Mouse (Mus musculus) B cell, adult 62 days (primary cell): ENCODE measurements around the gene Noxo1. TPM values are rescaled to one million over a fixed set of nuclear protein-coding genes. Genes with fewer than 3 reads are reported as not detected.

Experiments used
- total RNA-seq: library from RNA; stranded (reverse); gene quantifications from 4 replicates; pipeline ENCODE4 v1.2.4, GENCODE M21; 2023

The Noxo1 gene
- total RNA-seq: 5.5 to 8.2 TPM (median 5.8 TPM) in 4 replicates

GRCm38 (mm10) chr17:24696011-24696697 is at the start of gene Noxo1, which contains the start of gene Gfer:
Gene Noxo1, plus strand, starts transcription at chr17:24696234.
Gene Gfer, minus strand, starts transcription at chr17:24696156.

GRCm38 (mm10) chr17:24650070-24650616 is 45.9 kb upstream of the Noxo1 start, which contains the start of gene Slc9a3r2:
Gene Slc9a3r2, minus strand, starts transcription at chr17:24650327.

GRCm38 (mm10) chr17:24658017-24658758 is 37.8 kb upstream of the Noxo1 start, which contains the start of gene Npw:
Gene Npw, minus strand, starts transcription at chr17:24658457.

DNA sequence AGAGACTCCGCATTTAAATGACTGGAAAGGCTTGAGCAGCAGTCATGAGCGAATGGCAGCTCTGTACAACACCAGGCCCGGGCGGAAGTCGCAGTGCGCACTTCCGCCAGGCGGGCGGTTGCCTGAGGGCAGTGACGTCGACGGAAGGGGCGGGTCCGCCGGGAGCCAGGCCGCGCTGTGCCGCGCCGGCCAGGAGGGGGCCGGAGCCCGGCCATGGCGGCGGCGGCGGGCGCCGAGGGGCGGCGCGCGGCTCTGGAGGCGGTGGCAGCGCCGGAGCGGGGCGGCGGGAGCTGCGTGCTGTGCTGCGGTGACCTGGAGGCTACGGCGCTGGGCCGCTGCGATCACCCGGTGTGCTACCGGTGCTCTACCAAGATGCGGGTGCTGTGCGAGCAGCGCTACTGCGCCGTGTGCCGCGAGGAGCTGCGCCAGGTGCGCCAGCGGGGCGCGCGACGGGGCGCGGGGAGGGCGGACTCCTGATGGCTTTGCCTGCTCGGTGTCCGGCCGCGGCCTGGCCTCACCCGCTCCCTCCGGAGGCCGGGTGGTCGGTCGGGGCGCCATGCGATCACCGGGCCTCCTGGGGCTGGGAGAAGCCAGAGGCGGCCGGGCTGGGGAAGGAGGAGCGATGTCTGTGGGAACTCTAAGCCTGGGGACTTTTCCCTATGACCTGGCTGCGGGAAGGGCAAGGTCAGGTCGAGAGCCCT is 26.3 kb upstream of the Noxo1 start, which contains the start of gene Zfp598:
Gene Zfp598, plus strand, starts transcription at position 143 of the 701 bp plus-strand sequence.

DNA sequence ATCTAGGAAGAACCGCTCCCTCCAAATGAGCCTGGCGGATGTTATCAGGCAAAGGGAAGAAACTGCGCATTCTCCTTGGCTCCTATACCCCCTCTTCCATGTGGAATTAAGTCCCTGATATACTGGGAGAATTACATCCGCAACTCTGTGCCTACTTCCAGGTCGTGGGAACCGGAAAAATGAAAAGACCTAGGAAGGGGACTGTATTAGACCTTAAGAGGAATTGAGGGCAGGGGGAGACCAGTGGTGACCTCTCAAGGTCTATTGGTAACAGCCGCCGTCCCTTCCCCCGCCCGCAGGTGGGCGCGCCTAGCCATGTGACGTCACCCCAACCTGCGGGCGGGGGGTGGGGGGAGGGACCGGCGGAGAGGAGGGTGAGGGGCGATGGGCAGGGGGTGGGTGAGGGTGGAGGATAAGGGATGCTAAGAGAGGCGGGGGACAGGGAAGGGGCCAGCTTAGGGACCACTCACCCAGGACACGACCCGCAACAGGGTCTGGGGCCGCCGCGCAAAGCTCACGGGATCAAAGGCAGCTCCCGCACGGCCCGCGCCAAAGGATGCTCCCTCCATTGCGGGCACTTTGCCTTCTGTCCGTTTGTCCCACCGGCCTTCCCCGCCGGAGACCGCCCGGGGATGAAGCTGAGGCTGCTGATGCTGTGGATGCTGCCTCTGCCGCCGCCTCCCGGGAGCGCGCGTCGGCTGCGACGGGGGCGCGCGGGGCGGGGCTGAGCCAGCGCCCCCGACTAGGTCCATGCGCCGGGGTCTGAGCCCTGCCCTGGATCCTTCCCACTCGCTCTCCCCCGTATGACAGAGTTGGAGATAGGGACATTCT is 6.6 kb upstream of the Noxo1 start, which contains the start of gene Syngr3:
Gene Syngr3, minus strand, starts transcription at position 705 of the 831 bp plus-strand sequence.

DNA sequence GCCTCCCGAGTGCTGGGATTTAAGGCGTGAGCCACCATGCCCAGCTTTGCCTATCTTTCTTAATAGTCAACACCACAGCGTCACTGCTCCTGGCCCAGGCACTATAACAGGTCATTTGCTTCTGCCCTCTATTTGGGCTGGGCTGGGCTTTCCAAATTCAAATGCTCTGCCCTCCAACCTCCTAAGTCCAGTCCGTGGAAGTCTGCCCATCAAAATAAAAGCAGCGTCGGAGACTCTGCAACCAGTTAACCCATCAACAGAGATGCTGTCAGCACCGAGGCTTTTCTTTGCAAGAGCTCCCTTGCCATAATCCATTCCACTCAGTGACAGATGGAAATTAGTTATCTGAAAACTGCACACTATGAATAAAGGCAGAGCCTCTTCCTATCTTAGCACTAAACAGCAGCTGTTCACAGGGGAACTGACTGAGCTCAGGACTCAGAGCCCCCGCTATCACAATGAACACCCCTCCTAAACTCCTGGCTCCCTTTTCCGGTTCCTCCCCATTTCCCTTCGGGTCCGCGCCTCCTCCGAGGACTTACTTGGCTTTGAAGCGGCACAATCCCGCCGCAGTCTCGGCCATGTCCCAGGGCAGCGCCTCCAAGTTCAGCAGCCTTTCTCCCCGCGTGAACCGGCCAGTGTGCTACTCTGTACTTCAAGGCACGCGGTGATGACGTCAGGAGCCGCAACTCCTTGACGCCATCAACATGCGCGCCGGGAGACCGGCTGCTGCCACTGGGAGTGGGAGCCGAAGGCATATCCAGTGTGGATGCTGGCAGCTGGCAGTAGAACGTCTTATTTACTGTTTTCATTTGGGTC is 11.2 kb downstream of the Noxo1 start, which contains the start of gene Tbl3:
Gene Tbl3, minus strand, starts transcription at position 679 of the 819 bp plus-strand sequence.

DNA sequence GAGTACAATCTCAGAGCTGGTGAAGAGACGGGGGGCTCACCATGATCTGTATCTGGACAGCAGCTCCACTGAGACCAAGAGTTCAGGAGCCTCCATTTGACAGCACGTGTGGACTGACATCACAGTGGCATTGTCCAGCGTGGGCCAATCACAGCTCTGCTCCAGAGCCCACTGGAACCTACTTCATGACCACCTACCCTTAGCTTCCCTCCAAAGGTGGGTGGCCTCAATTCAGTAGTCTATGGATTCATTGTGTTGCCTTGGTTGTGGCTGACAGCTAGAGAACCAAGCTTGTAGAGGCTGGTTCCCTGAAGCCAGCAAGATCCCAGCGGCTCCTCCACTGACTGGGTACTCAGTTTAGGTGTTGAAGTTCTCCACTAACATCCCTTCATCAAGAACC is 21.9 kb downstream of the Noxo1 start, which contains the start of the genes Rnf151 and Rps2:
Gene Rnf151, minus strand, starts transcription at position 121 of the 400 bp plus-strand sequence.
Gene Rps2, plus strand, starts transcription at position 174 of the 400 bp plus-strand sequence.

GRCm38 (mm10) chr17:24724184-24724583 is 28.1 kb downstream of the Noxo1 start, which contains the start of gene Ndufb10:
Gene Ndufb10, minus strand, starts transcription at chr17:24724478.

DNA sequence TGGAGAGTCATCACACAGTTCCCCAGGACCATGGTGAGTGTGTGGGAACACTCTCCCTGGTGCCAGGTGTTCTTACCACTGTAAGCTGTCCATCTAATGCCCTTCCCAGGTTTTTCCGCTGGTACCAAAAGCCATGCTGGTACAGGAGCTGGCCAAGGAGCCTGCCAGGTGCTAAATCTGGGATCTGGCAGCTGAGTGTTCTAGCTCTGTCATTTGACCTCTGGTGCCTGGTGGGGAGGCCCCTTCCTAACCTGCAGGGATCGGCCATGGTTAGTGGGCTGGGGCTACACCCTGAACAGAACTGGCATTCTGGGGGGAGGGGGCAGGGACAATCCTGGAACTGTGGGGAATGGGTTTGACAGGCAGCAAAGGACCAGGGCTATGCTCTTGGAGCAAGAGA is 31.6 kb downstream of the Noxo1 start, which contains the start of gene Rpl3l:
Gene Rpl3l, plus strand, starts transcription at position 203 of the 400 bp plus-strand sequence.

DNA sequence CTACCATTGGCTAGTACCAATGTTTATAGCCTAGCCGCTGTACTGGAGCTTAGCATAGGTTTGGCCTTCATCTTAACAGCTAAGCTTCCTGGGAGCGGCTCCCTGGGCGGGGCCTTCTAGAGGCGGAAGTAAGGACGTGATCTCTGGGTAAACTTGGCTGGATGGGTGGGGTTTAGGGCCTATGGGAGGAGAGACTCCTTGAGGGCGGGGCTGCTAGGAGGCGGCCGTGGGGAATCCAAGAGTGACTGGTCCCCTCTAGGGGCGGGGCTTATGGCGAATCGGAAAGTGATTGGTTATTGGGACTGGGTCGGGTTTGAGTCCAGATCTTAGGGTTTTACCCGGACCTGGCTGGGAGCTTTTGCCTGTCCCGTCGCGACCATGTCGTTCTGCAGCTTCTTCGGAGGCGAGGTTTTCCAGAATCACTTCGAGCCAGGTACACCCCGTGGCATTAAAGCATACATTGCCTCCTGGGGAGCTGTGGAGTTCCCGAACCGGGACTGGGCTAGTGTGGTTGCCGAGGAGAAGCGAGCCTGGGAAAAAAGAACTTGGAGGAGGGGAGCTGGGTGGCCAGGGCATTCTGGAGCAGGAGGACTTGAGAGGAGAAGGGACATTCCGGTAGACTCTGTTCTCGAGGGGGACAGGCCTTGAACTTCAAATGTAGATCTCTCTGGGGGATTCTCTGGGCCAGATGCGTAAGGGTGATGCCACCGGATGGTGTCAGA is 40.5 kb downstream of the Noxo1 start, which contains the start of gene Msrb1:
Gene Msrb1, plus strand, starts transcription at position 313 of the 722 bp plus-strand sequence.

Other genes with a start within 250 kb of the Noxo1 start
- 53.5 to 67.6 TPM (median 60.7 TPM) in 4 replicates for gene E4f1, start 225.9 kb upstream of the Noxo1 start, total RNA-seq
- 14.3 to 17.9 TPM (median 16.6 TPM) in 4 replicates for gene Pgp, start 225.8 kb upstream of the Noxo1 start, total RNA-seq
- gene Bricd5, start 222.3 kb upstream of the Noxo1 start, total RNA-seq: 0.91 to 1.0 TPM in 2 of 4 replicates, not detected in the others
- 16.1 to 24.1 TPM (median 21.4 TPM) in 4 replicates for gene Mlst8, start 217.2 kb upstream of the Noxo1 start, total RNA-seq
- gene Caskin1, start 207.6 kb upstream of the Noxo1 start, total RNA-seq: not detected in 4 replicates
- gene Traf7, start 168.3 kb upstream of the Noxo1 start, total RNA-seq: 174 to 212 TPM (median 202 TPM) in 4 replicates
- gene Rab26, start 162.0 kb upstream of the Noxo1 start, total RNA-seq: 0.92 to 3.0 TPM (median 1.4 TPM) in 4 replicates
- 66.6 to 77.7 TPM (median 73.9 TPM) in 4 replicates for gene Pkd1, start 146.4 kb upstream of the Noxo1 start, total RNA-seq
- gene Tsc2, start 63.6 kb upstream of the Noxo1 start, total RNA-seq: 90.9 to 106 TPM (median 96.8 TPM) in 4 replicates
- 4.4 to 5.8 TPM (median 5.0 TPM) in 4 replicates for gene Nthl1, start 63.6 kb upstream of the Noxo1 start, total RNA-seq
- 0.41 to 0.48 TPM in 2 of 4 replicates, not detected in the others for gene Slc9a3r2, start 45.9 kb upstream of the Noxo1 start, total RNA-seq
- not detected in 4 replicates for gene Npw, start 37.8 kb upstream of the Noxo1 start, total RNA-seq
- gene Zfp598, start 26.5 kb upstream of the Noxo1 start, total RNA-seq: 54.6 to 60.8 TPM (median 56.6 TPM) in 4 replicates
- gene Syngr3, start 6.3 kb upstream of the Noxo1 start, total RNA-seq: not detected in 4 replicates
- gene Gfer, start 78 bp upstream of the Noxo1 start, total RNA-seq: 12.9 to 22.3 TPM (median 19.2 TPM) in 4 replicates
- 27.5 to 42.8 TPM (median 32.7 TPM) in 4 replicates for gene Tbl3, start 11.4 kb downstream of the Noxo1 start, total RNA-seq
- not detected in 4 replicates for gene Rnf151, start 21.8 kb downstream of the Noxo1 start, total RNA-seq
- gene Rps2, start 21.9 kb downstream of the Noxo1 start, total RNA-seq: 1,219 to 1,283 TPM (median 1,236 TPM) in 4 replicates
- gene Ndufb10, start 28.2 kb downstream of the Noxo1 start, total RNA-seq: 67.0 to 84.4 TPM (median 75.9 TPM) in 4 replicates
- 1.6 TPM in 1 of 4 replicates, not detected in the others for gene Rpl3l, start 31.6 kb downstream of the Noxo1 start, total RNA-seq
- gene Msrb1, start 40.4 kb downstream of the Noxo1 start, total RNA-seq: 32.3 to 40.3 TPM (median 34.7 TPM) in 4 replicates
- not detected in 4 replicates for gene Hs3st6, start 56.8 kb downstream of the Noxo1 start, total RNA-seq
- gene Meiob, start 108.1 kb downstream of the Noxo1 start, total RNA-seq: not detected in 4 replicates
- gene Hagh, start 143.9 kb downstream of the Noxo1 start, total RNA-seq: 29.2 to 37.9 TPM (median 31.8 TPM) in 4 replicates
- 1.6 to 2.9 TPM (median 2.5 TPM) in 4 replicates for gene Fahd1, start 154.1 kb downstream of the Noxo1 start, total RNA-seq
- gene Igfals, start 169.8 kb downstream of the Noxo1 start, total RNA-seq: 0.45 to 0.72 TPM (median 0.59 TPM) in 4 replicates
- gene Nubp2, start 190.1 kb downstream of the Noxo1 start, total RNA-seq: 53.9 to 62.6 TPM (median 58.4 TPM) in 4 replicates
- 22.1 to 30.5 TPM (median 28.7 TPM) in 4 replicates for gene Spsb3, start 190.4 kb downstream of the Noxo1 start, total RNA-seq
- gene Eme2, start 198.9 kb downstream of the Noxo1 start, total RNA-seq: 65.3 to 77.7 TPM (median 72.9 TPM) in 4 replicates
- gene Mrps34, start 198.9 kb downstream of the Noxo1 start, total RNA-seq: 27.2 to 32.9 TPM (median 29.8 TPM) in 4 replicates
- gene Nme3, start 200.3 kb downstream of the Noxo1 start, total RNA-seq: 16.7 to 22.9 TPM (median 20.5 TPM) in 4 replicates
- 208 to 219 TPM (median 213 TPM) in 4 replicates for gene Mapk8ip3, start 240.7 kb downstream of the Noxo1 start, total RNA-seq